Mouse (Mus musculus) erythroblast, adult 5-6 weeks (primary cell): ENCODE measurements around the gene Hgfac. TPM values are rescaled to one million over a fixed set of nuclear protein-coding genes. Genes with fewer than 3 reads are reported as not detected.

Experiments
- ATAC-seq: replicated peaks from 2 replicates; pipeline ENCODE4 v1.8.0; 2016; ENCODE audit warnings: moderate number of reproducible peaks, mild to moderate bottlenecking, moderate TSS enrichment, inconsistent platforms; ENCODE audit not compliant: poor library complexity, low FRiP score, severe bottlenecking
- total RNA-seq, 2 experiments: library from RNA; stranded (forward) in 1 of 2; stranded (reverse) in 1 of 2; fragments of 150-400 nt in 1 of 2; fragments of 200-764, 138-1000 nt in 1 of 2; gene quantifications; 2 replicates each; pipeline versions ENCODE4 v1.2.3 to v1.2.4; 2015 to 2017; ENCODE audit warnings: low replicate concordance in 2 of 2

Hgfac gene
- total RNA-seq (2015; ENCODE audit: low replicate concordance) (not detected in 2 replicates), total RNA-seq (2017; ENCODE audit: low replicate concordance) (not detected in 2 replicates)

DNA sequence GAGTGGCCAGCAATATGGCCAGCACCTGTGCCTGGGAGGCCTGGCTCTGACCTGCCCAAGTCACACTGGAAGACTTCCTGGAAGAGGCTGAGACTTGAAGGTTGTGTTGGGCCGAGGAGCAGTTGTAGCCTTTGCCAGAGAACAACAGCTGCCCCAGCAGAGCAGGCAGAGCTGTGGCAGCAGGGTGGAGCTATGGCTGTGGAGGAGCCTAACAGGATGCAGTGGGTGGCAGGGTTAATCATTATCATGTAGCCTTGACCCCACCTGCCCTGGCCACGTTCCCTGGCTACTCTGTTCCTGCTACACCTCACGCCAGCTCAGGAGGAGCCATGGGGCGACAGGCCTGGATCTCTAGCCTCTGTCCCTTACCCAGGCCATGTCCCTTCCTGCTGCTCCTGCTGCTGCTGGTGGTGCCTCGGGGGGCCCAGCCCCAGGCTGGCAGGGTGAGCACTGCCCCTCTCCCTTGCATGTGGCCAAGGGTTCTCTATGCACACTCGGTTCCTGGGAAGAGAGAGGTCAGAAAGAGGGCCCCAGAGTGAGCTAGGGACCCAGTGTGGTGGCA is at the start of gene Hgfac:
Gene Hgfac, plus strand, starts transcription at position 242 of the 562 bp plus-strand sequence.
- ATAC-seq = no peak

DNA sequence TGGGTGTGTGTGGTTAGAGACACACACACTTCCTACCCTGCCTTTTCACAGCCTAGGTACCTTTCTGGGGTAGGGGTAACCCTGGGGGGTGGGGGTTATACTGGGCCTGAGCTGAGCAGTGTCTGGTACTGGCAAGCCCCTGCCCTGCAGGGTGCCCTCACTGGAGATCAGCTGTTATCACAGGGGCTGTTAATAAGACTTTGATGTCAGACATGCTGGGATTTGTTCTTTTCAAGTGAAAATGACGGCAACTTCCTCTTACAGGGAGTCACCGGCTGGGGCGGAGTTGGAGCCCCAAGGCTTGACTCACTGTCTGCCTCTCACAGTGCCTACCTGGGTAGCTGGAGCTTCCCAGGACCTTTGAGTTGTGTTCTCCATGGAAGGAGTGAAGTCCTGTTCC is 42.6 kb upstream of the Hgfac start:
- no peak for ATAC-seq

DNA sequence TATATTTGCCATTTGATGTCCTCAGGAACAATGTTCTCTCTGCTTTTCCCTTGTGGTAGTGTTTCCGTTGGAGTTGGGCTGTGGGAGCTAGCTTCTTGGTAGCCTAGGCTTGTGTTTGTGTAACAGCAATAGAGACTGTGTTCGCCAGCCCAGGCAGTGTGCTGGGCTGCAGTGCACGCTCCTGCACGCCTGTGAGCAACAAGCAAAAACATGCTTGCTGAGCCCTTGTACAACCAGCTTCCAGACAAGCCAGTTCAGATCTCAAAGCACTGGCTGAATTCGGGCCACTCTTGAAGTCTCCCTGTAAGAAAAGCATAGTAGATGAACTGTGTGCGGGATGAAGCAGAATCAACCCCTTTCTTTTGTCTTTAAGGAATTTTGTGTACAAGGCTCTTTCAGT is 42.0 kb upstream of the Hgfac start:
- ATAC-seq = no peak

- ATAC-seq = no peak
Measured at GRCm38 (mm10) chr5:35000323-35000722, 41.0 kb upstream of the Hgfac start.

DNA sequence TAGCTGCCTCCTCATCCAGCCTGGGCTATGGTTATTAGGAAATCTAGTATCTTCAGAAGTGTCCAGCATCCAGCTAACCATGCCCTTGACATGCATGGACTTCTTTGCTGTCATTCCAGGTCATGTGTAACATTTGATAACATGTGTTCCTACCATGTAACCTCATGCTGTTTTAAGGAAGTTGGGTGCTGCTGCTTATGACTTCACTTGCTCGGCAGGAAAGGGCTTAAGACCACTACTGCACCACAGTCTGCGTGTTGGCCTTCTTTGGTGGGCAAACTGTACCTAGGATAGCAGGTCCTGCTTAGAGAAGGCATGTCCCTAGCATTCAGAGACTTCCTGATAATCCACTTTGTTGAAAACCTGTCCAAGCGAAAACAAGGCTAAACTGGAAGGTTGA is 40.2 kb upstream of the Hgfac start:
- no peak for ATAC-seq

DNA sequence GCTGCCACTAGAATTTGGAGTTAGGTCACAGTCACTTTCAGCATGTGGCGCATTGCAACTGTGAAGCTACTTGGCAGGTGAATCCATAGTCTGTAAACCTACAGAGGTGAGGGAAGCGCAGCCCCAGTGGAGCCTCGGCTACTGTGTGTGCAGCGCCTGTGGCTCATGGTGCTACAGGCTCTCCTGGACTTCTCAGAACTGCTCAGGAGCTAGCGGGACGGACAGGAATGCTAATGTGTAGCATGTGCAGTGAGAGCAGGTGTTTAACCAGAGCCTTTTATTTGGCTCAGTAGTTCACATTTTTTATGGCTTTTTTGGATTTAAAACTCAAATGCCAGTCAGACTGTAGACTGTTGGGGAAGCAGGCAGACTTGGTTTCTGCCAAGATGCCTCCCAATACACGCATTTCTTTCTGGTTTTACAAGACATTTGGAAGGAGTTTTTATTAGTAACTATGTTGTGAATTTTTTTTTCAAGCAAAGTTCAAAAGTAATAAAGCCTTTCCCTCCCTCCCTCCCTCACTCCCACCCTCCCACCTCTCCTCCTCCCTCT is 37.6 kb upstream of the Hgfac start:
- no peak for ATAC-seq

DNA sequence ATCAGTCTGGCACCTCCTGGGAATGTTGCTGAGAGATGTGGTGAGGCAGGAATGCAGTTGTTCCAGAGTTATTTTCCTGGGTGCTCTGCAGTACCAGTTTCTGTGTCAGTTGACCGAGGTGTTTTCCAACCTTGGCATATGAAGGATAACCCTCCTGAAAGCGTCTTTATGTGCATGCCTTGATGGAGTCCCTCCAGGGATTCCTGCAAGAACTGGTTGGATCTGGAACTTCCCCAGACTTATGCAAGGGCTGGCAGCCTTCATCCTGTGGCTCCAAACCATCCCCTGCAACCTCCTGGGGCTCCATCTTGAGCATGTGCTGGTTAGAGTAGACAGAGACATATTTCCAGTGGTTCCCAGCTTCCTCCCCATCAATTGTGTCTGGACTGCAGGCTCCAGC is 36.5 kb upstream of the Hgfac start:
- ATAC-seq = no peak

GRCm38 (mm10) chr5:35005659-35006058 is 35.6 kb upstream of the Hgfac start:
- ATAC-seq = peak; percentile 82

GRCm38 (mm10) chr5:35006599-35006998 is 34.7 kb upstream of the Hgfac start:
- ATAC-seq = no peak

GRCm38 (mm10) chr5:35009163-35009562 is 32.1 kb upstream of the Hgfac start:
- ATAC-seq = no peak

- no peak for ATAC-seq
Measured at GRCm38 (mm10) chr5:35010656-35011055, 30.7 kb upstream of the Hgfac start.

DNA sequence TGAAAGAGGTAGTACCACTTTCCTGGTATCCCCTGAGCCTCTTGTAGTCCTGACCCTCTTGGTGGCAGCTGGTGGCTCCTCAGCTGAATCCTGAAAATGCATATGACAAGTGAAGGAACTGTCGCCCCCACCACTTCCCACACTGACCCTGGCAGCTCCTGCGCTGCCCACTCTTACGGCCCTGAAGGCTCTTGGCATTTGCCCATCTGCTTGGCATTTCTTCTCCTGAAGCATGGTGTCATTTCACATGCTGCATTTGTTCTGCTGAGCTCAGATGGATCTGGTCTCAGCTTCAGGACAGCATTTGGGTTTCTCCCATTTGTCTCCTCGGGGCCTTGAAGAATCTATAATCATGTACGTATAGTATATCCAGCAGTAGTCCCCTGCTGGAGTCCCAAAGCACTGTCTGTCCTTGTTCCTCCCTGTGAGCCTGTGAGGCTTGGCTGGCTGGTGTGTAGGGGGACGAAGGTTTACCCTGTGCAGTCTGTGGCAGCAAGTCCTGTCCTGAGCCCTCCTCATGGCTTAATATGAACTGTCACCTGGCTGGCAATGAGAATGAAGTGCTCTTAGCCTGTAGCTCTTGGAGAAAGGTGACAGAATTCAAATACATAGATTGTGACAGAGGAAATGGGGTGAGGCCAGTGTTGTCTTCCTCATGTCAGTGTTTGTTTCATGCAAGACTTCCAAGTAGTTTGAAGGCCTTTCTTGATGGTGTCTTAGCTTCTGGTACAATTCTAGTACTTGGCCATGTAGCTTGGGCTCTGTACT is 30.0 kb upstream of the Hgfac start:
- ATAC-seq = no peak

GRCm38 (mm10) chr5:35014036-35014435 is 27.3 kb upstream of the Hgfac start:
- no peak for ATAC-seq

- ATAC-seq = no peak
Measured at GRCm38 (mm10) chr5:35019673-35020300, 21.5 kb upstream of the Hgfac start.

- no peak for ATAC-seq
Measured at GRCm38 (mm10) chr5:35020410-35021241, 20.7 kb upstream of the Hgfac start.

GRCm38 (mm10) chr5:35024975-35025374 is 16.3 kb upstream of the Hgfac start:
- ATAC-seq = peak; percentile 79

DNA sequence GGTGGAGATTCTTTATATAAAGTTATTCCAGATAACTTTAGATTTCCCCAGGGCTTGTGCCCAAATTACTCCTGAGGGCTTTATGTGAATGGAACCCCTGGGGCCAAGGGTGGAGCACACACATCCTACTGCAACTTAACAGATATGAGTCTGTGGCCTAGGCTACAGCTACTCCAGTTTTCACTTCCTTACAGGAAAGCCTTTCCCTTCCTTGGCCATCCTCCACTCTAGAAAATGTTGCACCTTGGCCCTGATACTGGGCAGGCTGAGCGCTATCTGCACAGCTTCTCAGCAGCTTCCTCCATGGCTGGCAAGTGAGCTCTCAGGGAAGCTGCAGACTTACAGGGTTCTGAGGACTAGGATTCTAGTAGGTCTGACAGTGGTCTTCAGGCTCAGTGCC is 12.0 kb upstream of the Hgfac start:
- ATAC-seq = no peak

- ATAC-seq = no peak
Measured at GRCm38 (mm10) chr5:35029755-35030154, 11.6 kb upstream of the Hgfac start.

GRCm38 (mm10) chr5:35033068-35033467 is 8.2 kb upstream of the Hgfac start:
- no peak; the same call in 1 of the 2 replicates for ATAC-seq

GRCm38 (mm10) chr5:35033619-35034018 is 7.7 kb upstream of the Hgfac start:
- ATAC-seq = no peak
